Mouse (Mus musculus) large intestine, adult 2 months (tissue): ENCODE measurements around the gene Etfb. TPM values are rescaled to one million over a fixed set of nuclear protein-coding genes. Genes with fewer than 3 reads are reported as not detected.

Experiments used
- DNase-seq: peaks from one replicate; pipeline ENCODE4 v3.0.0-alpha.2; 2012; ENCODE audit warnings: low read depth, low spot score
- WGBS: fragments of 180-500 bp; shearing (Covaris S2); methylation state at CpG from one replicate; pipeline ENCODE4 v1.1.7; 2018; 5-methylcytosine and 5-hydroxymethylcytosine counted together
- polyA plus RNA-seq: library from polyadenylated mRNA; depleted of rRNA; stranded (reverse); fragments of >200 nt; gene quantifications from 2 replicates; pipeline ENCODE4 v1.2.3, GENCODE M21; 2012; rRNA removed

The Etfb gene
- polyA plus RNA-seq, 1 experiment: 95.4 TPM

DNA sequence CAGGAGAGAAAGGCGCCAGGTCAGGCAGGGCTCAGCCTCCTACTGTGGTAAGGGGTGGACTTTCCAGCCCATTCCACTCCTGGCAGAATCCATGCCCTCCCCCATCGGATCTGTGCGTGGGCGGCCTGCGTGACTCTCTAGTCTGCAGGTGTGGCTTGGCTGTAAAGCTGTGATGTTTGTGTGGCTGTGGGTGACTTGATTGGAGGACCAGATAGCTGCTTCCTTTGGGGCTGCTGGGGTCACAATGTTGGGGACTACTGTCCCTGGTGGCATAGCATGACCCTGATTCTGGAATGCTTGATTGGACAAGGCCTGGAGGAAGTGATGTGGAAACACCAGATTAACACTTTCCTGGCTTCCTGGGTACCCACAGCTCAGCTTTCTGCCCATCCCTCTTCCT lies 44.8 kb downstream of the Etfb start:
- no peak for DNase-seq
- 27% methylated on average over 5 of the region's 5 CpGs for WGBS

DNA sequence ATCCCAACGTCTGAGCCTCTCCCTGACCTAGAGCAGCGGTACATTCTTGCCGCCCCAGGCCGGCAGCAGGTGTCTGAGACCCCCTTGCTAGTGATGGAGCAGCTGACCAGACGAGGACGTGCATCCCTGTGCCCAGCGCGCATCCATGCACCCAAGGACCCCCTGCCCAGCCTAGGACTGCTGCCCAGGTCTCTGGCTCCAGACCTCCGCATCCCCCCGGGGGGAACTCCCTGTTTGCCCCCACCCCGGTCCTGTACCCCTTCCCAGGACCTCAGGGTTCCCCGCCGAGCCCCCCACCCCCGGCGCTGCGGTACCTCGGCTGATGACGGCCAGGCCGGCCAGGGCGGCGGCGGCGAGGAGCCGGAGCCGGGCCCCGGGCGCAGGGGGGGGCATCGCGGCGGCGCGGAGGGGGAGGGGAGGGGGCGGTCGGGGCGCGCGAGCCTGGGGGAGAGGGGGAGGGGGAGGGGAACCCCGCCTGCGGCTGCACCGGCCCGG lies 45.8 kb downstream of the Etfb start, which contains the start of gene Iglon5:
Gene Iglon5 (minus strand): TSS at position 445 of the 495 bp plus-strand sequence.
- DNase-seq: no peak

DNA sequence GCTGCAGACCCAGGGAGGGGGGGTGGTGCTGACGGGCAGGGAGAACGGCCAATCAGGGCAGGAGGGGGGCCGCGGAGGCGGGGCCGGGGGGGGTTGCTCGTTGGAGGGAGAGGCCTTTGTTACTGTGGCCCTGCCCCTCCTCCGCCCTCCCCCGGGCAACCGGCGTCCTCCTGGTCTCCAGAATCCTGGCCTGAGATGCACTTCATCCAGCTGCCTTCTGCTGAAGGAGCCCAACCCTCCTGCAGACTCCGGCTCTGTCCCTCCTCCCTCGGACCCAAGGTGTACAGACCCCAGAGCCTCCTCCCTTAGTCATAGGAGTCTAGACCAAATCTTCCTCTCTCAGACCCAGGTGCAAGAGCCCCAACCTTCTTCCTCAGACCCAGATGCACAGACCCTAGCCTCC lies 46.3 kb downstream of the Etfb start:
- DNase-seq: no peak
- 8% methylated on average over 2 of the region's 13 CpGs for WGBS

More for the DNA sequence above, 45.8 kb downstream of the Etfb start, which contains the start of gene Iglon5:
- 10% methylated on average over 13 of the region's 41 CpGs for WGBS

DNA sequence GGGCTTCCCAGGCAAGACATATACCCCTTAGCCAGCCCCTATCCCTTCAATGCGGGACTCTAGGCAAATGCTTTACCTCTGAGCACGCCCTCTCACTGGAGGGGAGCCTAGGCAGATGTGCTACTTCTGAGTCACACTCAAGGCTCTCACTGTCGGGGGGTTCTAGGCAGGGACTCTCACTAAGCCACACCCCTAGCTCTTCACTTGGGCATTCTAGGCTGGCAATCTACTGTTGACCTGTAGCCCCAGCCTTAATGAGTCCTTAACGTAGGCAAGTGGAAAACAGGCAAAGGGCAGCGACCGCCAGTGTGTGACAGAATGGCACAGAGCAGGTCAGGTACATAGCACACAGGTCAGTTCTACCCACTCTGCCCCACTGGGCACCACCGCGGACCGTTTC lies 47.0 kb downstream of the Etfb start:
- no peak for DNase-seq
- 60% methylated on average over 9 of the region's 9 CpGs for WGBS

DNA sequence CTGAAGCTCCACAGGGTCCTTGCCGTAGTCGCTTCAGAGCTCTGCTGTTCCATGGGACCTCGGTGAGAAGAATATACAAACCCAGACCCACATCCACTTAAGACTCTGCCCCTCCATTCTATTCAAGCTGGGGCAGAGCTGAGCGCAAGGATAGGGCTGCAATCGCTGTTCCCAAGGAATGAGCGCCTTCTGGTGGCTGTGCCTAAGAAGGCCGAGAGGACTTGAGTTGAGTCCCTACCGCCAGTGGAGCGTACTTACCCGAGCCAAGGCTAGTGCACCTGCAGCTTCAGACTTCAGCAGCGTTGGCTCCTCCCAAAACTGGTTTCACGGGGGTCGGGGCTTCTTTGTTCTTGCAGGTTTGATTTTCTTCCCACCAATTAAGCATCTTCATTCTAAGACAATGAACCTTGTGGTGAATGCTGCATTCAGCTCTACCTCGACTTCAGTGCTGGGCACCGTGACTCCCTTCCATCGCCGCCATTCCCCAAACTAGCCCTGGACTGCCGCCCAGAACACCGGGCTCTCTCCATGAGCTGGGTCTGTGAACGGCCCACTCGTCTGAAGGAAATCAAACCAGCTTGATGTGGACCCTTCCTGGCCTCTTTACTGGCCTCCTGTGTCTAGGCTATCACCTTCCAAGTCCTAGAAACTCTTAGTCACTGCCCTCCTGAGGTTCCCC lies 51.6 kb downstream of the Etfb start:
- no peak for DNase-seq
- WGBS: 16% methylated on average over 21 of the region's 21 CpGs

Other genes with a start within 250 kb of the Etfb start
- gene Zfp715, start 130.8 kb upstream of the Etfb start, polyA plus RNA-seq: 2.0 and 3.4 TPM in 2 replicates
- gene Siglecf, start 92.7 kb upstream of the Etfb start, polyA plus RNA-seq: 2.0 and 5.1 TPM in 2 replicates
- gene Siglecg, start 35.9 kb upstream of the Etfb start, polyA plus RNA-seq: 12.5 and 15.7 TPM in 2 replicates
- gene Lim2, start 16.4 kb upstream of the Etfb start, polyA plus RNA-seq: not detected in 2 replicates
- gene Nkg7, start 7.0 kb upstream of the Etfb start, polyA plus RNA-seq: 23.8 and 26.9 TPM in 2 replicates
- not detected in 2 replicates for gene Cldnd2, start 3.3 kb upstream of the Etfb start, polyA plus RNA-seq
- gene Gm45233, start within 50 bp of the Etfb start, polyA plus RNA-seq: 0.33 TPM in 1 of 2 replicates, not detected in the other
- 2.0 and 2.2 TPM in 2 replicates for gene Vsig10l, start 19.1 kb downstream of the Etfb start, polyA plus RNA-seq
- 1.2 and 1.8 TPM in 2 replicates for gene Iglon5, start 46.0 kb downstream of the Etfb start, polyA plus RNA-seq
- not detected in 2 replicates for gene 4931406B18Rik, start 61.9 kb downstream of the Etfb start, polyA plus RNA-seq
- gene Cd33, start 100.3 kb downstream of the Etfb start, polyA plus RNA-seq: 2.2 and 5.0 TPM in 2 replicates
- gene Zfp658, start 118.2 kb downstream of the Etfb start, polyA plus RNA-seq: 0.83 and 1.3 TPM in 2 replicates
- 0.98 and 1.7 TPM in 2 replicates for gene Zfp719, start 135.5 kb downstream of the Etfb start, polyA plus RNA-seq
- gene Zfp819, start 163.1 kb downstream of the Etfb start, polyA plus RNA-seq: 0.10 TPM in 1 of 2 replicates, not detected in the other
- gene Ceacam18, start 190.6 kb downstream of the Etfb start, polyA plus RNA-seq: 19.4 and 35.3 TPM in 2 replicates
- 4.4 and 4.8 TPM in 2 replicates for gene Siglece, start 216.1 kb downstream of the Etfb start, polyA plus RNA-seq
- gene Ctu1, start 227.9 kb downstream of the Etfb start, polyA plus RNA-seq: 8.8 and 9.2 TPM in 2 replicates
- gene Klk14, start 246.3 kb downstream of the Etfb start, polyA plus RNA-seq: 0.16 TPM in 2 replicates